Mouse (Mus musculus) small intestine, adult 2 months (tissue): ENCODE data around the gene Evl. TPM values are rescaled to one million over a fixed set of nuclear protein-coding genes. Genes with fewer than 3 reads are reported as not detected.

Source experiments
- H3K27ac ChIP-seq: fragments of 200-500 bp; 2 replicates; pipeline ENCODE4 v1.5.1; 2012; ENCODE audit warnings: low read depth, low read length, control low read depth, inconsistent platforms; ENCODE audit not compliant: insufficient read depth
- H3K27me3 ChIP-seq: fragments of 200-500 bp; 2 replicates; pipeline ENCODE4 v1.6.1; 2012; ENCODE audit warnings: mild to moderate bottlenecking, moderate library complexity, low read length, inconsistent platforms; ENCODE audit not compliant: control insufficient read depth, insufficient read depth
- H3K36me3 ChIP-seq: fragments of 200-500 bp; 2 replicates; pipeline ENCODE4 v1.6.1; 2012; ENCODE audit warnings: mild to moderate bottlenecking, low read length, control low read depth, inconsistent platforms; ENCODE audit not compliant: control insufficient read depth, insufficient read depth
- H3K4me1 ChIP-seq: fragments of 200-500 bp; 2 replicates; pipeline ENCODE4 v1.6.1; 2012; ENCODE audit warnings: low read length, inconsistent platforms, mixed read lengths; ENCODE audit not compliant: control insufficient read depth, insufficient read depth, insufficient read length
- H3K4me3 ChIP-seq: fragments of 200-500 bp; 2 replicates; pipeline ENCODE4 v1.5.1; 2012; ENCODE audit warnings: low read depth, mild to moderate bottlenecking, control low read depth, inconsistent platforms, low read length, moderate library complexity
- CTCF ChIP-seq: fragments of 200-500 bp; IDR thresholded peaks from 2 replicates; pipeline ENCODE4 v1.5.1; 2012; ENCODE audit warnings: low read depth, mild to moderate bottlenecking, control low read depth, inconsistent platforms, low read length, moderate library complexity, mixed read lengths; ENCODE audit not compliant: insufficient replicate concordance, insufficient read length; ENCODE audit errors: extremely low read depth
- POLR2A ChIP-seq: fragments of 200-500 bp; IDR thresholded peaks from 2 replicates; pipeline ENCODE4 v1.6.1; 2012; ENCODE audit warnings: low read depth, mild to moderate bottlenecking, control low read depth, inconsistent platforms, low read length, moderate library complexity
- WGBS: fragments of 180-500 bp; shearing (Covaris S2); methylation state at CpG from one replicate; pipeline ENCODE4 v1.1.7; 2018; 5-methylcytosine and 5-hydroxymethylcytosine counted together
- polyA plus RNA-seq: library from polyadenylated mRNA; depleted of rRNA; stranded (reverse); fragments of >200 nt; gene quantifications from 2 replicates; pipeline ENCODE4 v1.2.3, GENCODE M21; 2012

Evl gene
- polyA plus RNA-seq, 1 experiment: 22.7 TPM

GRCm38 (mm10) chr12:108698697-108699471 is 144.4 kb downstream of the Evl start:
- Histone ChIP-seq H3K27ac (peak overlapping the region; percentile 99), H3K4me3 (peak overlapping the region; percentile 51), H3K27me3 (no peaks in the 10 kb centered on the region), H3K4me1 (peaks cover 37% of the 10 kb centered on the region), H3K36me3 (peaks cover 5% of the 10 kb centered on the region)
- peak; percentile 39; the same call in 1 of the 2 replicates for TF ChIP-seq POLR2A
- no peak for TF ChIP-seq CTCF
- 29% methylated on average over 11 of the region's 11 CpGs for WGBS

- WGBS: 26% methylated on average over 10 of the region's 10 CpGs
- no peaks in the 10 kb centered on the region for H3K27me3 ChIP-seq
- H3K4me1 ChIP-seq: peaks cover 34% of the 10 kb centered on the region
- TF ChIP-seq POLR2A (peak; percentile 27; the same call in 1 of the 2 replicates), CTCF (no peak)
- H3K4me3 ChIP-seq: peak overlapping the region; percentile 75
- peaks cover 5% of the 10 kb centered on the region for H3K36me3 ChIP-seq
- H3K27ac ChIP-seq: peak overlapping the region; percentile 99
These were observed 145.1 kb downstream of the Evl start for GRCm38 (mm10) chr12:108699576-108699975.

GRCm38 (mm10) chr12:108700037-108700436 is 145.5 kb downstream of the Evl start:
- peaks cover 31% of the 10 kb centered on the region for H3K4me1 ChIP-seq
- 24% methylated on average over 5 of the region's 5 CpGs for WGBS
- TF ChIP-seq CTCF (no peak), POLR2A (no peak)
- H3K27me3 ChIP-seq: no peaks in the 10 kb centered on the region
- peak overlapping the region; percentile 75 for H3K4me3 ChIP-seq
- H3K27ac ChIP-seq: peak overlapping the region; percentile 99
- peaks cover 5% of the 10 kb centered on the region for H3K36me3 ChIP-seq

- H3K36me3 ChIP-seq: peaks cover 5% of the 10 kb centered on the region; the same call in 1 of the 2 replicates
- 15% methylated on average over 1 of the region's 2 CpGs for WGBS
- peak overlapping the region; percentile 75 for H3K4me3 ChIP-seq
- peak overlapping the region; percentile 99 for H3K27ac ChIP-seq
- H3K4me1 ChIP-seq: peaks cover 20% of the 10 kb centered on the region
- no peaks in the 10 kb centered on the region for H3K27me3 ChIP-seq
- no peak for TF ChIP-seq CTCF
- no peak for TF ChIP-seq POLR2A
These were observed 146.7 kb downstream of the Evl start for GRCm38 (mm10) chr12:108701221-108701620.

GRCm38 (mm10) chr12:108702185-108702584 is 147.7 kb downstream of the Evl start, which contains the start of gene Degs2:
Gene Degs2 (minus strand): TSS chr12:108702315.
- Histone ChIP-seq H3K27ac (peak within 1 kb of the TSS; percentile 99), H3K4me3 (peak within 1 kb of the TSS; percentile 75)
- 1% methylated on average over 32 of the region's 32 CpGs for WGBS

GRCm38 (mm10) chr12:108705486-108705885 is 151.0 kb downstream of the Evl start:
- H3K36me3 ChIP-seq: no peaks in the 10 kb centered on the region
- no peak overlapping the region for H3K27ac ChIP-seq
- WGBS: 88% methylated on average over 6 of the region's 6 CpGs
- no peaks in the 10 kb centered on the region for H3K27me3 ChIP-seq
- H3K4me1 ChIP-seq: peaks cover 10% of the 10 kb centered on the region; the same call in 1 of the 2 replicates
- TF ChIP-seq POLR2A (no peak), CTCF (no peak)
- no peak overlapping the region for H3K4me3 ChIP-seq

More at GRCm38 (mm10) chr12:108702185-108702584, 147.7 kb downstream of the Evl start, which contains the start of gene Degs2:
- H3K36me3 ChIP-seq: no peaks in the 10 kb centered on the region
- no peaks in the 10 kb centered on the region for H3K27me3 ChIP-seq
- TF ChIP-seq CTCF (no peak), POLR2A (peak; percentile 89; the same call in 1 of the 2 replicates)
- H3K4me1 ChIP-seq: peaks cover 10% of the 10 kb centered on the region; the same call in 1 of the 2 replicates

- 0 out of 2 replicates have a peak, but pooled peaks have one; percentile 19 for TF ChIP-seq CTCF
- no peak for TF ChIP-seq POLR2A
- Histone ChIP-seq H3K27ac (no peak overlapping the region), H3K27me3 (no peaks in the 10 kb centered on the region), H3K36me3 (no peaks in the 10 kb centered on the region), H3K4me1 (peaks cover 13% of the 10 kb centered on the region; the same call in 1 of the 2 replicates), H3K4me3 (no peak overlapping the region)
- 40% methylated on average over 7 of the region's 7 CpGs for WGBS
These were observed 151.6 kb downstream of the Evl start for GRCm38 (mm10) chr12:108706129-108706528.
